Mouse (Mus musculus): ENCODE measurements around the gene Frmpd2. TPM values are rescaled to one million over a fixed set of nuclear protein-coding genes. Genes with fewer than 3 reads are reported as not detected.

Gene Frmpd2
- total RNA-seq, 4 experiments from 2014 or later = 0.16 TPM; not detected in 3

GRCm38 (mm10) chr14:33506696-33507095 lies 35.2 kb downstream of the Frmpd2 start:
- no peak for DNase-seq (ENCODE audit: low spot score)

GRCm38 (mm10) chr14:33508660-33509059 lies 37.2 kb downstream of the Frmpd2 start:
- DNase-seq (ENCODE audit: low spot score) = no peak

GRCm38 (mm10) chr14:33513877-33514276 lies 42.4 kb downstream of the Frmpd2 start:
- DNase-seq (ENCODE audit: low spot score) = no peak

GRCm38 (mm10) chr14:33514756-33515285 lies 43.3 kb downstream of the Frmpd2 start:
- no peak for DNase-seq (ENCODE audit: low spot score)

GRCm38 (mm10) chr14:33521538-33521937 lies 50.0 kb downstream of the Frmpd2 start:
- no peak for DNase-seq (ENCODE audit: low spot score)

- no peak for DNase-seq (ENCODE audit: low spot score)
Measured at GRCm38 (mm10) chr14:33525272-33525983, 53.9 kb downstream of the Frmpd2 start.

GRCm38 (mm10) chr14:33526621-33527020 lies 55.1 kb downstream of the Frmpd2 start:
- no peak for DNase-seq (ENCODE audit: low spot score)

- no peak for DNase-seq (ENCODE audit: low spot score)
Measured at GRCm38 (mm10) chr14:33527938-33528337, 56.4 kb downstream of the Frmpd2 start.

- DNase-seq (ENCODE audit: low spot score) = no peak
Measured at GRCm38 (mm10) chr14:33531331-33531912, 59.9 kb downstream of the Frmpd2 start.

- DNase-seq (ENCODE audit: low spot score) = no peak
Measured at GRCm38 (mm10) chr14:33532792-33533191, 61.3 kb downstream of the Frmpd2 start.

GRCm38 (mm10) chr14:33533516-33533915 lies 62.0 kb downstream of the Frmpd2 start:
- DNase-seq (ENCODE audit: low spot score) = peak; percentile 15

GRCm38 (mm10) chr14:33535317-33535716 lies 63.8 kb downstream of the Frmpd2 start:
- no peak for DNase-seq (ENCODE audit: low spot score)

- no peak for DNase-seq (ENCODE audit: low spot score)
Measured at GRCm38 (mm10) chr14:33539559-33540167, 68.2 kb downstream of the Frmpd2 start.

- DNase-seq (ENCODE audit: low spot score) = no peak
Measured at GRCm38 (mm10) chr14:33545565-33546143, 74.2 kb downstream of the Frmpd2 start.

GRCm38 (mm10) chr14:33548650-33549049 lies 77.2 kb downstream of the Frmpd2 start:
- no peak for DNase-seq (ENCODE audit: low spot score)

GRCm38 (mm10) chr14:33549856-33550255 lies 78.4 kb downstream of the Frmpd2 start:
- DNase-seq (ENCODE audit: low spot score) = no peak

- no peak for DNase-seq (ENCODE audit: low spot score)
Measured at GRCm38 (mm10) chr14:33570737-33571136, 99.2 kb downstream of the Frmpd2 start.

GRCm38 (mm10) chr14:33573643-33574042 lies 102.1 kb downstream of the Frmpd2 start:
- no peak for DNase-seq (ENCODE audit: low spot score)

GRCm38 (mm10) chr14:33579771-33580484 lies 108.4 kb downstream of the Frmpd2 start:
- no peak for DNase-seq (ENCODE audit: low spot score)

- DNase-seq (ENCODE audit: low spot score) = no peak
Measured at GRCm38 (mm10) chr14:33588951-33589350, 117.5 kb downstream of the Frmpd2 start, which contains the start of gene Ptpn20. Gene Ptpn20, plus strand, starts transcription at chr14:33589207.

- no peak for DNase-seq (ENCODE audit: low spot score)
Measured at GRCm38 (mm10) chr14:33598376-33599130, 127.1 kb downstream of the Frmpd2 start.

Measured in heart, adult 8-10 months (tissue).